Mouse (Mus musculus) ES-Bruce4 (cell line): Measurements from ENCODE around the gene Gm3336. TPM values are rescaled to one million over a fixed set of nuclear protein-coding genes. Genes with fewer than 3 reads are reported as not detected.

Experiments
- H3K27ac ChIP-seq: 2 replicates; pipeline ENCODE4 v1.5.1; 2012; ENCODE audit warnings: low read length, inconsistent platforms; ENCODE audit not compliant: insufficient read depth
- H3K27me3 ChIP-seq: 2 replicates; pipeline ENCODE4 v1.6.1; 2012; ENCODE audit warnings: mild to moderate bottlenecking, low read length, inconsistent platforms; ENCODE audit not compliant: control insufficient read depth, poor library complexity, insufficient read depth, severe bottlenecking
- H3K36me3 ChIP-seq: 2 replicates; pipeline ENCODE4 v1.6.1; 2012; ENCODE audit warnings: inconsistent platforms, mild to moderate bottlenecking, low read length, moderate library complexity; ENCODE audit not compliant: control insufficient read depth, poor library complexity, insufficient read depth, severe bottlenecking
- H3K4me1 ChIP-seq: one replicate; pipeline ENCODE4 v1.8.1; 2011; ENCODE audit warnings: low read length; ENCODE audit not compliant: control insufficient read depth, insufficient read depth
- H3K4me3 ChIP-seq: 2 replicates; pipeline ENCODE4 v1.5.1; 2011; ENCODE audit warnings: low read depth, mild to moderate bottlenecking, low read length
- H3K9ac ChIP-seq: 2 replicates; pipeline ENCODE4 v1.6.1; 2012; ENCODE audit warnings: low read depth, mild to moderate bottlenecking, inconsistent platforms; ENCODE audit not compliant: poor library complexity, severe bottlenecking
- H3K9me3 ChIP-seq: replicated peaks from 2 replicates; pipeline ENCODE4 v1.6.1; 2012; ENCODE audit warnings: mild to moderate bottlenecking, low read length, inconsistent platforms; ENCODE audit not compliant: control insufficient read depth, poor library complexity, insufficient read depth, severe bottlenecking
- CTCF ChIP-seq: IDR thresholded peaks from one replicate; pipeline ENCODE4 v1.8.1; 2011; ENCODE audit warnings: low read depth, low read length
- EP300 ChIP-seq: IDR thresholded peaks from 2 replicates; pipeline ENCODE4 v1.6.1; 2011; ENCODE audit warnings: low read depth, low read length; ENCODE audit not compliant: insufficient read depth
- POLR2A ChIP-seq: IDR thresholded peaks from one replicate; pipeline ENCODE4 v1.8.1; 2011; ENCODE audit warnings: low read length; ENCODE audit not compliant: insufficient read depth
- polyA plus RNA-seq: library from polyadenylated mRNA; stranded (reverse); fragments of >200 nt; gene quantifications from 2 replicates; pipeline ENCODE4 v1.2.4, GENCODE M21; 2011; ENCODE audit warnings: low read depth; ENCODE audit not compliant: missing spikeins, insufficient read depth, insufficient read length

The Gm3336 gene
- polyA plus RNA-seq, 1 experiment, result 2.5 TPM

- Histone ChIP-seq H3K9ac (peak overlapping the region; percentile 81), H3K9me3 (no peaks in the 10 kb centered on the region), H3K4me3 (peak overlapping the region; percentile 78), H3K4me1 (peaks cover 6% of the 10 kb centered on the region), H3K36me3 (peaks cover 19% of the 10 kb centered on the region; the same call in 1 of the 2 replicates), H3K27me3 (no peaks in the 10 kb centered on the region), H3K27ac (peak overlapping the region; percentile 95)
- TF ChIP-seq EP300, result no peak
- TF ChIP-seq POLR2A, result no peak
- TF ChIP-seq CTCF, result no peak
Measured at GRCm38 (mm10) chr8:70674716-70675115, 43.6 kb upstream of the Gm3336 start.

GRCm38 (mm10) chr8:70675336-70675735 is 43.0 kb upstream of the Gm3336 start:
- Histone ChIP-seq H3K4me1 (peaks cover 7% of the 10 kb centered on the region), H3K36me3 (peaks cover 20% of the 10 kb centered on the region; the same call in 1 of the 2 replicates), H3K9me3 (no peaks in the 10 kb centered on the region), H3K4me3 (no peak overlapping the region), H3K27me3 (no peaks in the 10 kb centered on the region), H3K27ac (peak overlapping the region; percentile 95), H3K9ac (peak overlapping the region; percentile 81)
- TF ChIP-seq POLR2A, result no peak

- Histone ChIP-seq H3K4me3 (no peak overlapping the region), H3K4me1 (peaks cover 4% of the 10 kb centered on the region), H3K9ac (no peak overlapping the region), H3K36me3 (peaks cover 20% of the 10 kb centered on the region; the same call in 1 of the 2 replicates), H3K9me3 (no peaks in the 10 kb centered on the region), H3K27ac (0 out of 2 replicates have a peak overlapping the region, but pooled peaks have one; percentile 19), H3K27me3 (no peaks in the 10 kb centered on the region)
- TF ChIP-seq POLR2A (no peak), EP300 (no peak), CTCF (no peak)
Measured at GRCm38 (mm10) chr8:70677451-70678080, 40.8 kb upstream of the Gm3336 start.

- no peak for TF ChIP-seq EP300
- TF ChIP-seq CTCF, result no peak
- no peak for TF ChIP-seq POLR2A
- Histone ChIP-seq H3K4me3 (no peak overlapping the region), H3K4me1 (peaks cover 4% of the 10 kb centered on the region), H3K36me3 (peaks cover 20% of the 10 kb centered on the region; the same call in 1 of the 2 replicates), H3K27me3 (no peaks in the 10 kb centered on the region), H3K9me3 (no peaks in the 10 kb centered on the region), H3K9ac (no peak overlapping the region), H3K27ac (no peak overlapping the region)
Measured at GRCm38 (mm10) chr8:70678679-70679078, 39.7 kb upstream of the Gm3336 start.

GRCm38 (mm10) chr8:70679404-70679803 is 38.9 kb upstream of the Gm3336 start:
- H3K9me3 ChIP-seq, result no peaks in the 10 kb centered on the region
- no peaks in the 10 kb centered on the region for H3K27me3 ChIP-seq
- 0 out of 2 replicates have a peak overlapping the region, but pooled peaks have one; percentile 3 for H3K27ac ChIP-seq
- TF ChIP-seq POLR2A, result no peak
- 0 out of 2 replicates have a peak, but pooled peaks have one; percentile 8 for TF ChIP-seq EP300
- no peak for TF ChIP-seq CTCF
- peaks cover 20% of the 10 kb centered on the region; the same call in 1 of the 2 replicates for H3K36me3 ChIP-seq
- peaks cover 4% of the 10 kb centered on the region for H3K4me1 ChIP-seq
- H3K9ac ChIP-seq, result no peak overlapping the region
- no peak overlapping the region for H3K4me3 ChIP-seq

GRCm38 (mm10) chr8:70680039-70680438 is 38.3 kb upstream of the Gm3336 start:
- no peak overlapping the region for H3K27ac ChIP-seq
- no peaks in the 10 kb centered on the region for H3K9me3 ChIP-seq
- H3K4me3 ChIP-seq, result no peak overlapping the region
- H3K9ac ChIP-seq, result no peak overlapping the region
- peaks cover 20% of the 10 kb centered on the region; the same call in 1 of the 2 replicates for H3K36me3 ChIP-seq
- peaks cover 4% of the 10 kb centered on the region for H3K4me1 ChIP-seq
- H3K27me3 ChIP-seq, result no peaks in the 10 kb centered on the region
- TF ChIP-seq EP300 (no peak), POLR2A (no peak), CTCF (no peak)
